Mouse (Mus musculus) heart, embryonic 11.5 days (tissue): Measurements from ENCODE around the gene Pitpna. TPM values are rescaled to one million over a fixed set of nuclear protein-coding genes. Genes with fewer than 3 reads are reported as not detected.
A peak's percentile ranks its signal among the peaks of the same experiment; 100 is the strongest.

Source experiments
- ATAC-seq: fragments of 200-750 bp; cut with Nextera tagmentation; replicated peaks from 2 replicates; pipeline ENCODE4 v1.8.0; 2017; ENCODE audit warnings: moderate library complexity; ENCODE audit not compliant: insufficient number of reproducible peaks, low FRiP score, low TSS enrichment
- H3K27ac ChIP-seq: fragments of 300-500 bp; sonication (generic); 2 replicates; pipeline ENCODE4 v1.5.1; 2014; ENCODE audit warnings: mild to moderate bottlenecking, low read depth, low read length
- H3K27me3 ChIP-seq: fragments of 300-500 bp; sonication (generic); 2 replicates; pipeline ENCODE4 v1.6.1; 2014; ENCODE audit warnings: mild to moderate bottlenecking, low read length, mixed read lengths; ENCODE audit not compliant: control insufficient read depth, insufficient read depth
- H3K36me3 ChIP-seq: fragments of 300-500 bp; sonication (generic); 2 replicates; pipeline ENCODE4 v1.6.1; 2014; ENCODE audit warnings: mild to moderate bottlenecking, low read length, moderate library complexity, mixed read lengths; ENCODE audit not compliant: control insufficient read depth, insufficient read depth
- H3K4me1 ChIP-seq: fragments of 300-500 bp; sonication (generic); 2 replicates; pipeline ENCODE4 v1.6.1; 2014; ENCODE audit warnings: low read length; ENCODE audit not compliant: control insufficient read depth, insufficient read depth
- H3K4me2 ChIP-seq: fragments of 300-500 bp; sonication (generic); 2 replicates; pipeline ENCODE4 v1.6.1; 2014; ENCODE audit warnings: mild to moderate bottlenecking, moderate library complexity
- H3K4me3 ChIP-seq: fragments of 300-500 bp; sonication (generic); 2 replicates; pipeline ENCODE4 v1.5.1; 2014; ENCODE audit warnings: low read depth, low read length
- H3K9ac ChIP-seq: fragments of 300-500 bp; sonication (generic); 2 replicates; pipeline ENCODE4 v1.6.1; 2014; ENCODE audit warnings: mild to moderate bottlenecking, low read depth, low read length, moderate library complexity
- H3K9me3 ChIP-seq: fragments of 300-500 bp; sonication (generic); replicated peaks from 2 replicates; pipeline ENCODE4 v1.6.1; 2016; ENCODE audit warnings: low read length; ENCODE audit not compliant: control insufficient read depth
- WGBS: fragments of 180-500 bp; shearing (Covaris S2); extraction: QIAGEN DNeasy Blood & Tissue Kit; methylation state at CpG from one replicate; pipeline ENCODE4 v1.1.7; 2014; ENCODE audit not compliant: insufficient replicate concordance; 5-methylcytosine and 5-hydroxymethylcytosine counted together
- microRNA-seq: library from miRNA; unstranded; fragments of <30 nt; microRNA quantifications from one replicate; pipeline ENCODE4, GENCODE M21; 2016; ENCODE audit warnings: borderline number of aligned reads
- polyA plus RNA-seq: library from polyadenylated mRNA; unstranded; fragments of >200 nt; fragmentation: Nextera tagmentation; extraction: Ambion mirVana; gene quantifications from 2 replicates; pipeline ENCODE4 v1.2.1, GENCODE M21; 2014

Pitpna gene
- polyA plus RNA-seq, 1 experiment from 2014 or later = 59.7 TPM

- Histone ChIP-seq H3K9ac (no peak overlapping the region), H3K4me1 (no peaks in the 10 kb centered on the region), H3K27ac (no peak overlapping the region), H3K4me2 (no peak overlapping the region), H3K27me3 (no peaks in the 10 kb centered on the region), H3K36me3 (peaks cover 50% of the 10 kb centered on the region), H3K9me3 (no peaks in the 10 kb centered on the region), H3K4me3 (no peak overlapping the region)
- no peak for ATAC-seq
- 87% methylated on average over 22 of the region's 22 CpGs for WGBS
Measured at GRCm38 (mm10) chr11:75671426-75672180, 83.7 kb downstream of the Pitpna start.

GRCm38 (mm10) chr11:75673411-75673810 is 85.5 kb downstream of the Pitpna start:
- no peaks in the 10 kb centered on the region for H3K27me3 ChIP-seq
- 92% methylated on average over 5 of the region's 5 CpGs for WGBS
- ATAC-seq = no peak
- no peaks in the 10 kb centered on the region for H3K9me3 ChIP-seq
- H3K4me1 ChIP-seq = no peaks in the 10 kb centered on the region
- H3K27ac ChIP-seq = no peak overlapping the region
- peaks cover 39% of the 10 kb centered on the region for H3K36me3 ChIP-seq
- H3K9ac ChIP-seq = no peak overlapping the region
- no peak overlapping the region for H3K4me3 ChIP-seq
- no peak overlapping the region for H3K4me2 ChIP-seq

GRCm38 (mm10) chr11:75674875-75675274 is 87.0 kb downstream of the Pitpna start:
- Histone ChIP-seq H3K36me3 (peaks cover 30% of the 10 kb centered on the region), H3K27ac (no peak overlapping the region), H3K4me3 (no peak overlapping the region), H3K9me3 (no peaks in the 10 kb centered on the region), H3K27me3 (no peaks in the 10 kb centered on the region), H3K9ac (no peak overlapping the region), H3K4me2 (no peak overlapping the region), H3K4me1 (no peaks in the 10 kb centered on the region)
- 79% methylated on average over 3 of the region's 3 CpGs for WGBS
- ATAC-seq = no peak

- H3K4me1 ChIP-seq = peaks cover 11% of the 10 kb centered on the region
- H3K4me3 ChIP-seq = peak overlapping the region; percentile 94
- peak overlapping the region; percentile 59 for H3K9ac ChIP-seq
- H3K9me3 ChIP-seq = no peaks in the 10 kb centered on the region
- peak overlapping the region; percentile 85 for H3K4me2 ChIP-seq
- H3K27ac ChIP-seq = peak overlapping the region; percentile 90
- no peaks in the 10 kb centered on the region for H3K27me3 ChIP-seq
- ATAC-seq = no peak
- WGBS = 80% methylated on average over 3 of the region's 3 CpGs
- peaks cover 3% of the 10 kb centered on the region; the same call in 1 of the 2 replicates for H3K36me3 ChIP-seq
Measured at GRCm38 (mm10) chr11:75677881-75678746, 90.2 kb downstream of the Pitpna start.

Small RNA genes within 50 kb of the gene (microRNA-seq; reads per million reads assigned to microRNA genes)
- gene Mir3971 = not detected

Other genes starting within 250 kb of the Pitpna start
- gene Rpa1, start 239.8 kb upstream of the Pitpna start, polyA plus RNA-seq = 96.3 and 103 TPM in 2 replicates
- 12.3 and 14.7 TPM in 2 replicates for gene Smyd4, start 239.7 kb upstream of the Pitpna start, polyA plus RNA-seq
- gene Serpinf1, start 165.4 kb upstream of the Pitpna start, polyA plus RNA-seq = 50.9 and 55.1 TPM in 2 replicates
- 2.4 and 5.4 TPM in 2 replicates for gene Serpinf2, start 148.5 kb upstream of the Pitpna start, polyA plus RNA-seq
- 3.6 and 4.0 TPM in 2 replicates for gene Wdr81, start 133.4 kb upstream of the Pitpna start, polyA plus RNA-seq
- gene Tlcd2, start 126.4 kb upstream of the Pitpna start, polyA plus RNA-seq = 14.4 and 16.1 TPM in 2 replicates
- 56.1 and 62.1 TPM in 2 replicates for gene Prpf8, start 101.3 kb upstream of the Pitpna start, polyA plus RNA-seq
- gene Rilp, start 78.0 kb upstream of the Pitpna start, polyA plus RNA-seq = 0.94 and 2.0 TPM in 2 replicates
- gene Scarf1, start 74.6 kb upstream of the Pitpna start, polyA plus RNA-seq = 7.6 and 8.7 TPM in 2 replicates
- 2.7 and 4.2 TPM in 2 replicates for gene Slc43a2, start 56.4 kb upstream of the Pitpna start, polyA plus RNA-seq
- 19.7 and 21.0 TPM in 2 replicates for gene Inpp5k, start 42.9 kb downstream of the Pitpna start, polyA plus RNA-seq
- gene Myo1c, start 62.4 kb downstream of the Pitpna start, polyA plus RNA-seq = 33.0 and 54.5 TPM in 2 replicates
- 90.3 and 97.4 TPM in 2 replicates for gene Crk, start 91.2 kb downstream of the Pitpna start, polyA plus RNA-seq
- gene Ywhae, start 144.8 kb downstream of the Pitpna start, polyA plus RNA-seq = 893 and 924 TPM in 2 replicates
- 0.13 and 0.14 TPM in 2 replicates for gene Doc2b, start 208.0 kb downstream of the Pitpna start, polyA plus RNA-seq